Mouse (Mus musculus) liver, embryonic 11.5 days (tissue): ENCODE results near the gene Tacc3. TPM values are rescaled to one million over a fixed set of nuclear protein-coding genes. Genes with fewer than 3 reads are reported as not detected.

ENCODE experiments used
- ATAC-seq: fragments of 200-750 bp; cut with Nextera tagmentation; replicated peaks from 2 replicates; pipeline ENCODE4 v1.8.0; 2017; ENCODE audit warnings: moderate number of reproducible peaks, mild to moderate bottlenecking, moderate TSS enrichment, moderate library complexity; ENCODE audit not compliant: low FRiP score
- DNase-seq: peaks from one replicate; pipeline ENCODE4 v3.0.0-alpha.2; 2017; ENCODE audit warnings: low spot score
- H3K27ac ChIP-seq: fragments of 300-500 bp; sonication (generic); 2 replicates; pipeline ENCODE4 v1.5.1; 2014; ENCODE audit warnings: mild to moderate bottlenecking, low read depth, low read length, control low read depth
- H3K27me3 ChIP-seq: fragments of 300-500 bp; sonication (generic); replicated peaks from 2 replicates; pipeline ENCODE4 v1.6.1; 2014; ENCODE audit warnings: low read length, mixed read lengths; ENCODE audit not compliant: control insufficient read depth, insufficient read depth
- H3K36me3 ChIP-seq: fragments of 300-500 bp; sonication (generic); 2 replicates; pipeline ENCODE4 v1.6.1; 2014; ENCODE audit warnings: mild to moderate bottlenecking, low read length, moderate library complexity, mixed read lengths; ENCODE audit not compliant: control insufficient read depth, insufficient read depth
- H3K4me1 ChIP-seq: fragments of 300-500 bp; sonication (generic); replicated peaks from 2 replicates; pipeline ENCODE4 v1.6.1; 2014; ENCODE audit warnings: low read length, mixed read lengths; ENCODE audit not compliant: control insufficient read depth, insufficient read depth
- H3K4me2 ChIP-seq: fragments of 300-500 bp; sonication (generic); 2 replicates; pipeline ENCODE4 v1.6.1; 2014; ENCODE audit warnings: mild to moderate bottlenecking, control low read depth, moderate library complexity
- H3K4me3 ChIP-seq: fragments of 300-500 bp; sonication (generic); 2 replicates; pipeline ENCODE4 v1.5.1; 2014; ENCODE audit warnings: low read depth, low read length, control low read depth
- H3K9ac ChIP-seq: fragments of 300-500 bp; sonication (generic); 2 replicates; pipeline ENCODE4 v1.6.1; 2014; ENCODE audit warnings: low read depth, low read length, control low read depth
- H3K9me3 ChIP-seq: fragments of 300-500 bp; sonication (generic); 2 replicates; pipeline ENCODE4 v1.6.1; 2016; ENCODE audit warnings: low read length, inconsistent platforms, mixed read lengths; ENCODE audit not compliant: control insufficient read depth
- WGBS: fragments of 180-500 bp; shearing (Covaris S2); extraction: QIAGEN DNeasy Blood & Tissue Kit; methylation state at CpG from one replicate; pipeline ENCODE4 v1.1.7; 2014; 5-methylcytosine and 5-hydroxymethylcytosine counted together
- polyA plus RNA-seq: library from polyadenylated mRNA; unstranded; fragments of >200 nt; fragmentation: Nextera tagmentation; extraction: Ambion mirVana; gene quantifications from 2 replicates; pipeline ENCODE4 v1.2.1, GENCODE M21; 2014

The Tacc3 gene
- polyA plus RNA-seq, 1 experiment from 2014 or later = 229 TPM

GRCm38 (mm10) chr5:33720852-33721490, 63.0 kb downstream of the Tacc3 start:
- Histone ChIP-seq H3K27ac (no peak overlapping the region), H3K4me2 (peak overlapping the region; percentile 99), H3K9ac (no peak overlapping the region; the same call in 1 of the 2 replicates), H3K9me3 (no peaks in the 10 kb centered on the region), H3K4me3 (peak overlapping the region; percentile 73), H3K36me3 (no peaks in the 10 kb centered on the region), H3K27me3 (peaks cover 59% of the 10 kb centered on the region), H3K4me1 (peaks cover 28% of the 10 kb centered on the region)
- DNase-seq (no peak), ATAC-seq (no peak)
- WGBS = 9% methylated on average over 8 of the region's 8 CpGs

- Histone ChIP-seq H3K27me3 (peaks cover 64% of the 10 kb centered on the region), H3K27ac (peak within 1 kb of the TSS; percentile 38; the same call in 1 of the 2 replicates)
Observed at GRCm38 (mm10) chr5:33721541-33722265, 63.8 kb downstream of the Tacc3 start, which contains the start of gene Fgfr3. TSS of gene Fgfr3 (plus strand) at chr5:33721674.

GRCm38 (mm10) chr5:33722266-33723018, 64.5 kb downstream of the Tacc3 start:
- no peak for DNase-seq
- peaks cover 28% of the 10 kb centered on the region for H3K4me1 ChIP-seq
- H3K27me3 ChIP-seq = peaks cover 64% of the 10 kb centered on the region
- H3K9me3 ChIP-seq = no peaks in the 10 kb centered on the region
- 1% methylated on average over 53 of the region's 53 CpGs for WGBS
- peak overlapping the region; percentile 38; the same call in 1 of the 2 replicates for H3K27ac ChIP-seq
- no peaks in the 10 kb centered on the region for H3K36me3 ChIP-seq
- H3K4me2 ChIP-seq = peak overlapping the region; percentile 99
- peak overlapping the region; percentile 67 for H3K9ac ChIP-seq
- no peak; the same call in 1 of the 2 replicates for ATAC-seq
- peak overlapping the region; percentile 73 for H3K4me3 ChIP-seq

More at GRCm38 (mm10) chr5:33721541-33722265, 63.8 kb downstream of the Tacc3 start, which contains the start of gene Fgfr3:
- Histone ChIP-seq H3K4me1 (peaks cover 28% of the 10 kb centered on the region), H3K9me3 (no peaks in the 10 kb centered on the region), H3K9ac (peak within 1 kb of the TSS; percentile 67), H3K36me3 (no peaks in the 10 kb centered on the region), H3K4me3 (peak within 1 kb of the TSS; percentile 73), H3K4me2 (peak within 1 kb of the TSS; percentile 99)
- under 1% methylated on average over 73 of the region's 73 CpGs for WGBS
- DNase-seq = peak; percentile 81
- ATAC-seq = peak; percentile 70

GRCm38 (mm10) chr5:33723019-33723640, 65.2 kb downstream of the Tacc3 start:
- Histone ChIP-seq H3K9ac (peak overlapping the region; percentile 67), H3K36me3 (no peaks in the 10 kb centered on the region), H3K9me3 (no peaks in the 10 kb centered on the region), H3K27me3 (peaks cover 64% of the 10 kb centered on the region), H3K4me2 (peak overlapping the region; percentile 99), H3K4me1 (peaks cover 28% of the 10 kb centered on the region), H3K4me3 (peak overlapping the region; percentile 73), H3K27ac (no peak overlapping the region)
- no peak for ATAC-seq
- whole genome bisulfite sequencing = under 1% methylated on average over 61 of the region's 61 CpGs
- DNase-seq = peak; percentile 59

GRCm38 (mm10) chr5:33723641-33724465, 65.9 kb downstream of the Tacc3 start:
- DNase-seq (peak; percentile 50), ATAC-seq (no peak)
- H3K4me3 ChIP-seq = peak overlapping the region; percentile 73
- 12% methylated on average over 36 of the region's 36 CpGs for WGBS
- H3K27me3 ChIP-seq = peaks cover 62% of the 10 kb centered on the region
- H3K27ac ChIP-seq = no peak overlapping the region
- H3K4me1 ChIP-seq = peaks cover 28% of the 10 kb centered on the region
- H3K36me3 ChIP-seq = no peaks in the 10 kb centered on the region
- H3K4me2 ChIP-seq = peak overlapping the region; percentile 99
- peak overlapping the region; percentile 67; the same call in 1 of the 2 replicates for H3K9ac ChIP-seq
- H3K9me3 ChIP-seq = no peaks in the 10 kb centered on the region

- Histone ChIP-seq H3K27ac (no peak overlapping the region), H3K4me1 (peaks cover 22% of the 10 kb centered on the region), H3K9me3 (no peaks in the 10 kb centered on the region), H3K4me2 (no peak overlapping the region), H3K4me3 (no peak overlapping the region), H3K27me3 (peaks cover 50% of the 10 kb centered on the region), H3K36me3 (no peaks in the 10 kb centered on the region; the same call in 1 of the 2 replicates), H3K9ac (no peak overlapping the region)
- ATAC-seq (no peak), DNase-seq (no peak)
- 80% methylated on average over 7 of the region's 7 CpGs for WGBS
Observed at GRCm38 (mm10) chr5:33726081-33726647, 68.2 kb downstream of the Tacc3 start.

- 44% methylated on average over 1 of the region's 1 CpGs for WGBS
Observed at GRCm38 (mm10) chr5:33726891-33727290, 69.0 kb downstream of the Tacc3 start.

More at GRCm38 (mm10) chr5:33726891-33727290, 69.0 kb downstream of the Tacc3 start:
- no peaks in the 10 kb centered on the region for H3K9me3 ChIP-seq
- H3K9ac ChIP-seq = no peak overlapping the region
- H3K4me1 ChIP-seq = peaks cover 17% of the 10 kb centered on the region
- H3K4me2 ChIP-seq = no peak overlapping the region
- H3K27me3 ChIP-seq = peaks cover 43% of the 10 kb centered on the region
- no peaks in the 10 kb centered on the region; the same call in 1 of the 2 replicates for H3K36me3 ChIP-seq
- DNase-seq = no peak
- no peak for ATAC-seq
- H3K4me3 ChIP-seq = no peak overlapping the region
- no peak overlapping the region for H3K27ac ChIP-seq
